Mouse (Mus musculus): Measurements from ENCODE around the gene Dse. TPM values are rescaled to one million over a fixed set of nuclear protein-coding genes. Genes with fewer than 3 reads are reported as not detected.

Dse gene
- polyA plus RNA-seq, 1 experiment from 2014 or later, result 16.5 TPM

- Histone ChIP-seq H3K9ac (ENCODE audit: low read length) (no peak overlapping the region), H3K27ac (ENCODE audit: low read depth, low read length) (no peak overlapping the region), H3K36me3 (ENCODE audit: control insufficient read depth, insufficient read depth, low read length) (no peaks in the 10 kb centered on the region), H3K4me1 (replicated peaks; ENCODE audit: control insufficient read depth, insufficient read depth, low read length) (no peaks in the 10 kb centered on the region), H3K27me3 (ENCODE audit: control insufficient read depth, insufficient read depth, low read length) (no peaks in the 10 kb centered on the region), H3K4me3 (ENCODE audit: low read depth, low read length) (no peak overlapping the region), H3K4me2 (ENCODE audit: low read depth, low read length, severe bottlenecking) (no peak overlapping the region), H3K9me3 (ENCODE audit: control insufficient read depth, low read length) (no peaks in the 10 kb centered on the region)
- no peak for ATAC-seq (replicated peaks; ENCODE audit: low FRiP score)
- 82% methylated on average over 4 of the region's 4 CpGs for WGBS
- DNase-seq (ENCODE audit: low spot score), result no peak
Observed at GRCm38 (mm10) chr10:34111964-34112738, 95.4 kb downstream of the Dse start.

DNA sequence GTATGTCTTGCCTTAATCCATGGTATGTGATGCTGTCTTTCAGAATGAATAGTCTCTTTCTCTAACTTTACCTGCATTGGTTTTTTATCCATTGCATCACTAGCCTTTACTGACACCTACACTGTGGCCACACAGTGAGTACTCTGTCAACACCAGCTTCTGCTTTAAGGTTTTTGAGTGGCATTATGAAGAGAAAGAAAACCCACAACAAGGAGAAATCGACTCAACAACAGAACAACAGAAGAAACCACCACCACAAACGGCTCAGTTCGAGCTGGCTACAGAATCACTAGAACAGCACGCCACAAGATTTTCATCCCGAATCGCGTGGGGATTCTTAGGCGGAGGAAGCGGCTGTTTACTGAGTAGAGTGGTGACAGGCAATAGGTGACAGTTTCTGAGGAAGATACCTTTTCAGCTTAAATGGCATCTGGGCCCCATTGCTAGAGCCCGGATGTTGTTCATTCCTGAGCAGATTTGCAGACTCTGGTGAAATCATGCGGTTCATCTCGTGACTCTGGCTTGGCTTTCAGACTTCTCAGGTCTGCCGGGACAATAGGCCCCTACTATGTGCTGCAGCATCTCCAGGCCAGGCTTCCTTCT, 96.6 kb downstream of the Dse start:
- WGBS, result 86% methylated on average over 13 of the region's 13 CpGs
- ATAC-seq (replicated peaks; ENCODE audit: low FRiP score), result no peak

More for the DNA sequence above, 96.6 kb downstream of the Dse start:
- no peak overlapping the region for H3K4me3 ChIP-seq (ENCODE audit: low read depth, low read length)
- no peaks in the 10 kb centered on the region for H3K4me1 ChIP-seq (replicated peaks; ENCODE audit: control insufficient read depth, insufficient read depth, low read length)
- H3K36me3 ChIP-seq (ENCODE audit: control insufficient read depth, insufficient read depth, low read length), result no peaks in the 10 kb centered on the region
- H3K27me3 ChIP-seq (ENCODE audit: control insufficient read depth, insufficient read depth, low read length), result no peaks in the 10 kb centered on the region
- no peak overlapping the region for H3K27ac ChIP-seq (ENCODE audit: low read depth, low read length)
- no peaks in the 10 kb centered on the region for H3K9me3 ChIP-seq (ENCODE audit: control insufficient read depth, low read length)
- H3K4me2 ChIP-seq (ENCODE audit: low read depth, low read length, severe bottlenecking), result no peak overlapping the region
- DNase-seq (ENCODE audit: low spot score), result no peak
- no peak overlapping the region for H3K9ac ChIP-seq (ENCODE audit: low read length)

Other genes with a start within 250 kb of the Dse start
- 151 and 165 TPM in 2 replicates for gene Rwdd1, start 188.1 kb downstream of the Dse start, polyA plus RNA-seq (2014; fragmentation: Nextera tagmentation; extraction: Ambion mirVana)
- not detected in 2 replicates for gene Trappc3l, start 170.1 kb downstream of the Dse start, polyA plus RNA-seq (2014; fragmentation: Nextera tagmentation; extraction: Ambion mirVana)
- not detected in 2 replicates for gene Calhm4, start 163.4 kb downstream of the Dse start, polyA plus RNA-seq (2014; fragmentation: Nextera tagmentation; extraction: Ambion mirVana)
- 0.20 and 0.32 TPM in 2 replicates for gene Calhm5, start 111.2 kb downstream of the Dse start, polyA plus RNA-seq (2014; fragmentation: Nextera tagmentation; extraction: Ambion mirVana)
- 0.33 and 0.69 TPM in 2 replicates for gene Calhm6, start 79.7 kb downstream of the Dse start, polyA plus RNA-seq (2014; fragmentation: Nextera tagmentation; extraction: Ambion mirVana)
- gene Tspyl1, start 74.5 kb upstream of the Dse start, polyA plus RNA-seq (2014; fragmentation: Nextera tagmentation; extraction: Ambion mirVana), result 61.0 and 68.6 TPM in 2 replicates
- gene Tspyl4, start 89.7 kb upstream of the Dse start, polyA plus RNA-seq (2014; fragmentation: Nextera tagmentation; extraction: Ambion mirVana), result 18.1 and 23.8 TPM in 2 replicates
- gene Col10a1, start 182.3 kb upstream of the Dse start, polyA plus RNA-seq (2014; fragmentation: Nextera tagmentation; extraction: Ambion mirVana), result 0.11 TPM in 2 replicates
- 6.2 and 7.4 TPM in 2 replicates for gene Nt5dc1, start 210.8 kb upstream of the Dse start, polyA plus RNA-seq (2014; fragmentation: Nextera tagmentation; extraction: Ambion mirVana)

All from forebrain, embryonic 11.5 days (tissue).